Mouse (Mus musculus): ENCODE measurements around the gene Ccdc6. TPM values are rescaled to one million over a fixed set of nuclear protein-coding genes. Genes with fewer than 3 reads are reported as not detected.
A peak's percentile ranks its signal among the peaks of the same experiment; 100 is the strongest.
"Not testable (repeated sequence)": the region's sequence is repeated elsewhere in the genome, so short reads cannot be mapped to it uniquely, and the experiment has no call there.

The Ccdc6 gene
- total RNA-seq, 2 experiments from 2014 or later = 18.2 to 27.7 TPM

GRCm38 (mm10) chr10:70200889-70201500 lies 104.1 kb downstream of the Ccdc6 start:
- peak; percentile 73 for ATAC-seq (replicated peaks; ENCODE audit: poor library complexity)

- no peak for ATAC-seq (replicated peaks; ENCODE audit: poor library complexity)
These were observed 107.8 kb downstream of the Ccdc6 start, which contains the start of gene Mrln for GRCm38 (mm10) chr10:70204505-70205399. TSS of gene Mrln (plus strand) at chr10:70204664.

- ATAC-seq (replicated peaks; ENCODE audit: poor library complexity) = no peak
These were observed 114.4 kb downstream of the Ccdc6 start for GRCm38 (mm10) chr10:70211281-70211680.

- ATAC-seq (replicated peaks; ENCODE audit: poor library complexity) = no peak
These were observed 124.0 kb downstream of the Ccdc6 start for GRCm38 (mm10) chr10:70220971-70221370.

- ATAC-seq (replicated peaks; ENCODE audit: poor library complexity) = not testable (repeated sequence)
These were observed 125.3 kb downstream of the Ccdc6 start for GRCm38 (mm10) chr10:70222231-70222630.

GRCm38 (mm10) chr10:70224571-70224970 lies 127.7 kb downstream of the Ccdc6 start:
- ATAC-seq (replicated peaks; ENCODE audit: poor library complexity) = peak; percentile 64

- no peak for ATAC-seq (replicated peaks; ENCODE audit: poor library complexity)
These were observed 128.8 kb downstream of the Ccdc6 start for GRCm38 (mm10) chr10:70225760-70226159.

GRCm38 (mm10) chr10:70226608-70227007 lies 129.7 kb downstream of the Ccdc6 start:
- no peak for ATAC-seq (replicated peaks; ENCODE audit: poor library complexity)

GRCm38 (mm10) chr10:70230352-70230751 lies 133.4 kb downstream of the Ccdc6 start:
- ATAC-seq (replicated peaks; ENCODE audit: poor library complexity) = no peak

GRCm38 (mm10) chr10:70237936-70238335 lies 141.0 kb downstream of the Ccdc6 start:
- ATAC-seq (replicated peaks; ENCODE audit: poor library complexity) = no peak

Other genes with a start within 250 kb of the Ccdc6 start
- not detected in 2 replicates for gene Mrln, start 107.5 kb downstream of the Ccdc6 start, total RNA-seq (2015)
- gene Mrln, start 107.5 kb downstream of the Ccdc6 start, total RNA-seq (2017) = not detected in 2 replicates
- 0.17 and 0.52 TPM in 2 replicates for gene Slc16a9, start 148.0 kb downstream of the Ccdc6 start, total RNA-seq (2015)
- gene Slc16a9, start 148.0 kb downstream of the Ccdc6 start, total RNA-seq (2017) = 0.29 and 0.81 TPM in 2 replicates